Mouse (Mus musculus) heart, postnatal 10 days (tissue): ENCODE data around the gene Vwf. TPM values are rescaled to one million over a fixed set of nuclear protein-coding genes. Genes with fewer than 3 reads are reported as not detected.

ENCODE experiments used
- DNase-seq, 2 experiments: peaks; one replicate each; pipeline ENCODE4 v3.0.0; 2021
- intact Hi-C: fragments of 180-260 bp; cut with DNase I; formaldehyde crosslinking; loops from one replicate; pipeline ENCODE4 v1.15.1; 2025
- total RNA-seq, 2 experiments: library from RNA; stranded (reverse); gene quantifications; 2 replicates each; pipeline ENCODE4 v1.2.3; 2021

Gene Vwf
- total RNA-seq, 2 experiments from 2014 or later: 77.4 to 85.2 TPM

- DNase-seq: no peak
- intact Hi-C loops: no loop called here
Observed at GRCm38 (mm10) chr6:125711261-125711660, 164.7 kb downstream of the Vwf start.

GRCm38 (mm10) chr6:125726408-125726807 lies 179.8 kb downstream of the Vwf start:
- intact Hi-C loops: no loop called here
- no peak for DNase-seq

- DNase-seq: no peak
- intact Hi-C loops: no loop called here
Observed at GRCm38 (mm10) chr6:125727484-125727911, 180.9 kb downstream of the Vwf start.

GRCm38 (mm10) chr6:125729471-125729870 lies 182.9 kb downstream of the Vwf start:
- intact Hi-C loops: no loop called here
- DNase-seq: no peak

GRCm38 (mm10) chr6:125729986-125730535 lies 183.5 kb downstream of the Vwf start:
- no peak for DNase-seq
- intact Hi-C loops: no loop called here

Other genes with a start within 250 kb of the Vwf start
- 10 to 100 TPM; 42.8 to 49.4 TPM for gene Ltbr, start 232.9 kb upstream of the Vwf start, total RNA-seq
- gene Scnn1a, start 226.1 kb upstream of the Vwf start, total RNA-seq: under 1 TPM; 0.97 to 0.98 TPM
- 10 to 100 TPM; 73.7 to 77.8 TPM for gene Tnfrsf1a, start 197.4 kb upstream of the Vwf start, total RNA-seq
- not detected for gene Plekhg6, start 166.0 kb upstream of the Vwf start, total RNA-seq
- 10 to 100 TPM; 77.7 to 79.8 TPM for gene Cd9, start 52.0 kb upstream of the Vwf start, total RNA-seq
- gene Ano2, start 143.6 kb downstream of the Vwf start, total RNA-seq: not detected